11 mouse cellular contexts compared by ENCODE assay signal in genomic region chr19:6533290-6534117, GRCm38 (mm10). TPM values are rescaled to one million over a fixed set of nuclear protein-coding genes. Genes with fewer than 3 reads are reported as not detected.
A peak's percentile ranks its signal among the peaks of the same experiment; 100 is the strongest.
DNase-seq lines count a peak whose midpoint lies in the region; ATAC-seq lines count a peak whose summit lies in the region.
"Had no signal": no experiment of that assay in that cellular context is flagged by ENCODE, and none has a peak within 500 bp of the region (broad histone marks: within the 10 kb centered on the region; RNA-seq: fewer than 3 reads in every experiment).

No protein-coding gene starts in this region.

- DNase-seq in heart, embryonic 10.5 days (ENCODE audit: low spot score), result no peak
- DNase-seq in heart, adult 9 months (ENCODE audit: low spot score in 2 of 2), result no peak
- peak; percentile 74 to 77 for DNase-seq in cerebellum, postnatal 25 days
- DNase-seq in adrenal gland, adult 2 months, result no peak
- DNase-seq in frontal cortex, postnatal 25 days (ENCODE audit: low spot score in 2 of 2), result no peak
- DNase-seq in embryo, embryonic 9.5 days (ENCODE audit: extremely low spot score), result no peak

- 78% methylated on average over 11 of the region's 11 CpGs for WGBS in heart, embryonic 10.5 days
- WGBS in hindbrain, embryonic 13.5 days, result 58% methylated on average over 11 of the region's 11 CpGs
- WGBS in midbrain, embryonic 16.5 days, result 63% methylated on average over 11 of the region's 11 CpGs

- 0 out of 2 replicates have a peak overlapping the region, but pooled peaks have one; percentile 76 for H3K9ac ChIP-seq in hindbrain, embryonic 13.5 days
- H3K9ac ChIP-seq in midbrain, embryonic 16.5 days (ENCODE audit: low read depth, low read length), result 0 out of 2 replicates have a peak overlapping the region, but pooled peaks have one; percentile 20

- H3K27me3 ChIP-seq in heart, embryonic 10.5 days (ENCODE audit: insufficient read depth, poor library complexity, severe bottlenecking), result peaks cover 93% of the 10 kb centered on the region
- no peaks in the 10 kb centered on the region for H3K27me3 ChIP-seq in hindbrain, embryonic 13.5 days
- no peaks in the 10 kb centered on the region for H3K27me3 ChIP-seq in midbrain, embryonic 16.5 days (ENCODE audit: control insufficient read depth, insufficient read depth, low read depth, low read length)

- no peaks in the 10 kb centered on the region for H3K9me3 ChIP-seq in heart, embryonic 10.5 days
- no peaks in the 10 kb centered on the region for H3K9me3 ChIP-seq in hindbrain, embryonic 13.5 days
- no peaks in the 10 kb centered on the region for H3K9me3 ChIP-seq in midbrain, embryonic 16.5 days (replicated peaks; ENCODE audit: control insufficient read depth, low read length, poor library complexity, severe bottlenecking)

- no peak overlapping the region for H3K4me3 ChIP-seq in heart, embryonic 10.5 days
- no peak overlapping the region for H3K4me3 ChIP-seq in hindbrain, embryonic 13.5 days
- no peak overlapping the region for H3K4me3 ChIP-seq in midbrain, embryonic 16.5 days (ENCODE audit: low read depth, low read length)

- no peaks in the 10 kb centered on the region for H3K36me3 ChIP-seq in heart, embryonic 10.5 days
- no peaks in the 10 kb centered on the region for H3K36me3 ChIP-seq in hindbrain, embryonic 13.5 days
- H3K36me3 ChIP-seq in midbrain, embryonic 16.5 days (ENCODE audit: control insufficient read depth, insufficient read depth, low read length), result no peaks in the 10 kb centered on the region

- H3K27ac ChIP-seq in heart, embryonic 10.5 days, result 0 out of 2 replicates have a peak overlapping the region, but pooled peaks have one; percentile 22
- peak overlapping the region; percentile 58; the same call in 1 of the 2 replicates for H3K27ac ChIP-seq in hindbrain, embryonic 13.5 days
- H3K27ac ChIP-seq in midbrain, embryonic 16.5 days (ENCODE audit: low read length), result peak overlapping the region; percentile 50

- ATAC-seq in hindbrain, embryonic 13.5 days (ENCODE audit: low FRiP score), result no peak
- ATAC-seq in midbrain, embryonic 16.5 days, result no peak
- ATAC-seq: inflammation-experienced regulatory T-cells, adult 6 months; lung, postnatal 0 days had no signal

- no peak overlapping the region for H3K4me2 ChIP-seq in hindbrain, embryonic 13.5 days
- peak overlapping the region; percentile 33; the same call in 1 of the 2 replicates for H3K4me2 ChIP-seq in midbrain, embryonic 16.5 days (ENCODE audit: low read length)

- H3K4me1 ChIP-seq in heart, embryonic 10.5 days, result peaks cover 35% of the 10 kb centered on the region
- H3K4me1 ChIP-seq in hindbrain, embryonic 13.5 days (replicated peaks), result peaks cover 67% of the 10 kb centered on the region
- peaks cover 46% of the 10 kb centered on the region for H3K4me1 ChIP-seq in midbrain, embryonic 16.5 days (ENCODE audit: control insufficient read depth, insufficient read depth, low read length)

RNA-seq across cellular contexts. Expression of gene Slc22a12, which starts 9.3 kb away (rescaled TPM):
- polyA plus RNA-seq in heart, embryonic 10.5 days (2016; fragmentation: Nextera tagmentation; extraction: Ambion mirVana), result not detected in 2 replicates
- 0.10 and 0.23 TPM in 2 replicates for polyA plus RNA-seq in hindbrain, embryonic 13.5 days (2015; fragmentation: Nextera tagmentation; extraction: Ambion mirVana)
- 0.11 TPM in 1 of 2 replicates, not detected in the other for polyA plus RNA-seq in midbrain, embryonic 16.5 days (2015; fragmentation: Nextera tagmentation; extraction: Ambion mirVana)
- under 1 TPM; 0.37 to 0.45 TPM for total RNA-seq in adrenal gland, adult 2 months (2021)
- polyA plus RNA-seq in adrenal gland, adult 2 months (2012; rRNA removed), result 0.11 and 0.32 TPM in 2 replicates
- polyA plus RNA-seq: inflammation-experienced regulatory T-cells, adult 6 months; limb, embryonic 11.5 days had no signal

Comparison
In these comparisons a context has a peak if more than half of its experiments do, and no peak if none do; other contexts are left out.
1. DNase-seq: peak in cerebellum, postnatal 25 days (2 of 2); none in heart, embryonic 10.5 days (single experiment), heart, adult 9 months (0 of 2), adrenal gland, adult 2 months (single experiment), frontal cortex, postnatal 25 days (0 of 2) and embryo, embryonic 9.5 days (single experiment).
2. Peak in every context shown above with its lines, with median percentiles within 50 percentile points of each other: H3K27ac ChIP-seq.